Mouse (Mus musculus): ENCODE data around the gene Dclk2.

Dclk2 gene

GRCm38 (mm10) chr3:86754595-86755557 lies 165.8 kb downstream of the Dclk2 start:
- no peak for DNase-seq

GRCm38 (mm10) chr3:86754178-86754577 lies 166.5 kb downstream of the Dclk2 start:
- DNase-seq = no peak

GRCm38 (mm10) chr3:86750652-86751051 lies 170.0 kb downstream of the Dclk2 start:
- DNase-seq = no peak

- no peak for DNase-seq
Measured at GRCm38 (mm10) chr3:86745769-86746512, 174.7 kb downstream of the Dclk2 start.

GRCm38 (mm10) chr3:86745348-86745747 lies 175.3 kb downstream of the Dclk2 start:
- DNase-seq = no peak

- DNase-seq = no peak
Measured at GRCm38 (mm10) chr3:86739745-86740144, 180.9 kb downstream of the Dclk2 start.

- no peak for DNase-seq
Measured at GRCm38 (mm10) chr3:86738831-86739230, 181.8 kb downstream of the Dclk2 start.
